Mouse (Mus musculus): ENCODE results near the gene Nrde2. TPM values are rescaled to one million over a fixed set of nuclear protein-coding genes. Genes with fewer than 3 reads are reported as not detected.
A peak's percentile ranks its signal among the peaks of the same experiment; 100 is the strongest.

The Nrde2 gene
- polyA plus RNA-seq, 1 experiment, result 4.5 TPM

DNA sequence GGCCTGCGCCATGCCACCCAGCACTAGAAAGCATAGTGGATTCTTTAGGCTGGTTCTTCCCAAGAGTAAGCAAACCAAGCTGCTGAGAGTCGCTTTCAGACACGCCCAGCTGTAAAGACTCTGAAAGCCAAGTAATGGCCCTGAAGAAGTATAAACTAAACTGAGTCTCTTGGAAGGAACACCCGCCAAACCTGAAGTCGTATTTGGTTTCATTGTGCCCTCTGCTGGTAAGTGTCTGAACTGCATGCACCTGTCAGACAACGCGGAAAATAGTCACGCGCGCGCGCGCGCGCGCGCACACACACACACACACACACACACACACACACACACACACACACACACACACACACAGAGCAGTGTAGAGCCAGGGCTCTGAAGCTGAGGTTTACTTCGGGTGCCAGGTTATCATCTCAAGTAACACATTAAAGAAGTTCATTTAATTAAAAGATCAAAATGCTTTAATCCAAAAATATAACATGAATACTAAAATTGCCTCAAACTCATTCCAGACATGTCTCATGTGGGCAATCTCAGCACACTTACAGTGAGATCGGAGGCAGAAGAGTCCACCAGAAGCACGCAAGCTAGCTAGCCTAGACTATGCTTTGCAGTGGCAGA, 53.1 kb downstream of the Nrde2 start:
- Histone ChIP-seq H3K9me3 (no peaks in the 10 kb centered on the region), H3K4me3 (replicated peaks) (peak overlapping the region; percentile 64), H3K27me3 (replicated peaks) (peaks cover 36% of the 10 kb centered on the region), H3K4me1 (peaks cover 54% of the 10 kb centered on the region), H3K36me3 (replicated peaks; ENCODE audit: low read length) (peaks cover 1% of the 10 kb centered on the region)
- no peak for TF ChIP-seq FLI1 (IDR thresholded peaks at IDR 0.05; ENCODE audit: low read length)
- TF ChIP-seq GATA1 (IDR thresholded peaks at IDR 0.05; ENCODE audit: borderline replicate concordance, low read length), result no peak

- TF ChIP-seq GATA1 (IDR thresholded peaks at IDR 0.05; ENCODE audit: borderline replicate concordance, low read length) (no peak), FLI1 (IDR thresholded peaks at IDR 0.05; ENCODE audit: low read length) (no peak)
- Histone ChIP-seq H3K4me3 (replicated peaks) (no peak overlapping the region), H3K4me1 (peaks cover 49% of the 10 kb centered on the region)
These were observed 54.9 kb downstream of the Nrde2 start for GRCm38 (mm10) chr12:100104530-100104929.

DNA sequence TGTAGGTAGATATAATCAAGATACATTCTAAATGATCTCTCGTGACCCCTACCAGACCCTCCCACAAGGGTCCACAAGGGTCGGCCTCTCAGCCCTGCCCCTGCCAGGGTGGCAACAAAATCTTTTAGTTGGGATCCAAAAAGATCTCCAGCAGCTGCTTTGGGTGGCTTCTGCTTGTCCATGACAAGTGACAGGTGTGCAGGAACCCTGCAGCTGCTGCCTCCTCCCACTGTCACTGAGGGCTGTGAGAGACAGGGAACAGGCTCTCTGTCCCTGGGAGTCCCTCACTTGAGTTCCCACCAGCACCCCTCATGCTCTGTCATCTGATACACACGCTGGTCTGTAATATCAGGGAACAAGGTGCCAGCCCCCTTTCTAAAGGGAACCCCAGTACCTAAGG, 57.8 kb downstream of the Nrde2 start:
- Histone ChIP-seq H3K4me1 (peaks cover 21% of the 10 kb centered on the region), H3K9me3 (no peaks in the 10 kb centered on the region), H3K36me3 (replicated peaks; ENCODE audit: low read length) (no peaks in the 10 kb centered on the region), H3K27me3 (replicated peaks) (peaks cover 69% of the 10 kb centered on the region), H3K4me3 (replicated peaks) (no peak overlapping the region)
- TF ChIP-seq FLI1 (IDR thresholded peaks at IDR 0.05; ENCODE audit: low read length) (no peak), GATA1 (IDR thresholded peaks at IDR 0.05; ENCODE audit: borderline replicate concordance, low read length) (no peak)

More at GRCm38 (mm10) chr12:100104530-100104929, 54.9 kb downstream of the Nrde2 start:
- H3K27me3 ChIP-seq (replicated peaks), result peaks cover 48% of the 10 kb centered on the region
- H3K36me3 ChIP-seq (replicated peaks; ENCODE audit: low read length), result no peaks in the 10 kb centered on the region
- H3K9me3 ChIP-seq, result no peaks in the 10 kb centered on the region

DNA sequence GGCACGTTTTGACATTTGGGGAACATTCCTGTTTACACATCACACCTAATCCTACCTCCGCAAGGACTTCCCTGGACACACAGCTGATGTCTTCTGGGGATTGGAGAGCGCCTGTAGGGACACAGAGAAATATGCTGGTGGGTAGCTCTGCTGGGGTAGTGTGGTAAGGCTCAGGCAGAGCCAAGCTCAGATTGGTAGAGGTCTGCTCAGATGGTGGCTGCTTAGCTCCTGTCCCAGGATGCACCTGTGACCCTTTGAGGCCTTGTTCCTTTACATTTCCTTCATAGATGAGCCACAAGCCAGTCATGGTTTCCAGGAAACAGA, 58.8 kb downstream of the Nrde2 start:
- H3K27me3 ChIP-seq (replicated peaks), result peaks cover 67% of the 10 kb centered on the region
- no peaks in the 10 kb centered on the region for H3K9me3 ChIP-seq
- H3K4me3 ChIP-seq (replicated peaks), result no peak overlapping the region
- no peak for TF ChIP-seq FLI1 (IDR thresholded peaks at IDR 0.05; ENCODE audit: low read length)
- TF ChIP-seq GATA1 (IDR thresholded peaks at IDR 0.05; ENCODE audit: borderline replicate concordance, low read length), result no peak
- peaks cover 11% of the 10 kb centered on the region for H3K4me1 ChIP-seq
- no peaks in the 10 kb centered on the region for H3K36me3 ChIP-seq (replicated peaks; ENCODE audit: low read length)

- Histone ChIP-seq H3K9me3 (no peaks in the 10 kb centered on the region), H3K4me3 (replicated peaks) (peak overlapping the region; percentile 30), H3K27me3 (replicated peaks) (peaks cover 65% of the 10 kb centered on the region), H3K4me1 (peaks cover 10% of the 10 kb centered on the region; the same call in 1 of the 2 replicates), H3K36me3 (replicated peaks; ENCODE audit: low read length) (no peaks in the 10 kb centered on the region)
- TF ChIP-seq GATA1 (IDR thresholded peaks at IDR 0.05; ENCODE audit: borderline replicate concordance, low read length) (no peak), FLI1 (IDR thresholded peaks at IDR 0.05; ENCODE audit: low read length) (no peak)
These were observed 59.3 kb downstream of the Nrde2 start for GRCm38 (mm10) chr12:100099971-100100706.

DNA sequence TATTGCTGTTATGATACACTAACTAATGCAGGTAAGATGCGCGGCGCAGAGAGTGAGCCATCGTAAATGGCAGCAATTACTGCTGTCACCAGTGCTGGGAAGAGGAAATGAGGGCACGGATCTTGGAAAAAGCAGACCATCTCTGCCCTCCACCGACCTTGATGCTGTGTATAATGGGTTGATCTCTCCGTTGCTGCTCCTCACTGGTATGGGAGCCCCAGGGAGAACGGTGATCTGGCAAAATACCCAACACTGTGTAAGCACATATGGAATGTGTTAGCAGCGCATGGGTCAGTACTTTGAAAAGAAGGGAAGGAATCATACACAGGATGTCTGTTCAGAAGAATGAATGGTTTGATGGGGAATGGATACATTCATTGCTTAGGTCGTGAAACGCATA, 66.4 kb downstream of the Nrde2 start:
- no peak overlapping the region for H3K4me3 ChIP-seq (replicated peaks)

GRCm38 (mm10) chr12:100090750-100091149, 68.7 kb downstream of the Nrde2 start:
- Histone ChIP-seq H3K4me3 (replicated peaks) (no peak overlapping the region), H3K27me3 (replicated peaks) (peaks cover 51% of the 10 kb centered on the region), H3K4me1 (no peaks in the 10 kb centered on the region), H3K36me3 (replicated peaks; ENCODE audit: low read length) (no peaks in the 10 kb centered on the region), H3K9me3 (peaks cover 3% of the 10 kb centered on the region; the same call in 1 of the 2 replicates)
- TF ChIP-seq GATA1 (IDR thresholded peaks at IDR 0.05; ENCODE audit: borderline replicate concordance, low read length), result no peak
- no peak for TF ChIP-seq FLI1 (IDR thresholded peaks at IDR 0.05; ENCODE audit: low read length)

More for the DNA sequence above, 66.4 kb downstream of the Nrde2 start:
- H3K36me3 ChIP-seq (replicated peaks; ENCODE audit: low read length), result no peaks in the 10 kb centered on the region
- TF ChIP-seq GATA1 (IDR thresholded peaks at IDR 0.05; ENCODE audit: borderline replicate concordance, low read length), result no peak
- no peak for TF ChIP-seq FLI1 (IDR thresholded peaks at IDR 0.05; ENCODE audit: low read length)
- no peaks in the 10 kb centered on the region for H3K9me3 ChIP-seq
- peaks cover 48% of the 10 kb centered on the region for H3K27me3 ChIP-seq (replicated peaks)
- no peaks in the 10 kb centered on the region for H3K4me1 ChIP-seq

DNA sequence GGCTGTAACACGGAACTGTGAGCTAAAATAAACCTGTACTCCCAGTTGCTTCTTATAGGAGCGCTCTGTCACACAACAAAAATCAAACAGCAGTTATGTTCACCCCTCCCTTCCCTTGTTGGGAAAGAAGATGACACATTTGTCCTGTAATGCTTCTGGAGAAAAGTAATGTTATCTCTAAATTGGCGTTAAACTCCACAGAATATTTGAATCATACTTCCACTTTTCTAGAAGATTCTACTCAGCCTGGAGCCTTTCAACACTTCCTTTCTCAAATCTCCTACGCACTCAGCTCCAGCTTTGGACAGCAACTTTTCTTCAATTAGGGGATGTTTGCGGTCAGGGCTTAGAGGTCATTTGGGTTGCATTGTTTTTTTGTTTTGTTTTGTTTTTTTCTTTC, 70.2 kb downstream of the Nrde2 start:
- no peak for TF ChIP-seq FLI1 (IDR thresholded peaks at IDR 0.05; ENCODE audit: low read length)
- TF ChIP-seq GATA1 (IDR thresholded peaks at IDR 0.05; ENCODE audit: borderline replicate concordance, low read length), result no peak
- Histone ChIP-seq H3K4me1 (peaks cover 2% of the 10 kb centered on the region; the same call in 1 of the 2 replicates), H3K36me3 (replicated peaks; ENCODE audit: low read length) (no peaks in the 10 kb centered on the region), H3K4me3 (replicated peaks) (no peak overlapping the region), H3K27me3 (replicated peaks) (peaks cover 54% of the 10 kb centered on the region), H3K9me3 (peaks cover 3% of the 10 kb centered on the region; the same call in 1 of the 2 replicates)

DNA sequence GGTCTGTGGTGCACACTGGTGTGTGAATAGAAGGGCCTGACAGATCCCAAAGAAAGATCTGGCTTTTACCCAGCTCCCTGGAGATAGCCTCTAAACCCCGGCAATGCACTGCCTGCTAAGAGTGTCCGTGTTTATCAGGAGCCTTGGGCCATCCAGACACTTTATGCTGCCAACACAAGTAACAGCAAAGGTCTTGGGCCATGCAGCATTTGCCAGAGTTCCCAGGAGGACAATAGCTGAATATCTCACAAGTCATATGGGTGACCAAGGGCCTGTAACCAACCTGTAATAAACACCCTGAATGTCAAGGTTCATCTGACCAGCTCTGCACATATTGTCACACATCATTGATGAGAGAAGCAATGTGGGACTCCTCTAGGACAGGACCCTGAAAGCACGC, 71.4 kb downstream of the Nrde2 start:
- H3K36me3 ChIP-seq (replicated peaks; ENCODE audit: low read length), result no peaks in the 10 kb centered on the region
- peaks cover 5% of the 10 kb centered on the region; the same call in 1 of the 2 replicates for H3K4me1 ChIP-seq
- H3K27me3 ChIP-seq (replicated peaks), result peaks cover 53% of the 10 kb centered on the region
- peaks cover 5% of the 10 kb centered on the region; the same call in 1 of the 2 replicates for H3K9me3 ChIP-seq
- H3K4me3 ChIP-seq (replicated peaks), result no peak overlapping the region
- TF ChIP-seq GATA1 (IDR thresholded peaks at IDR 0.05; ENCODE audit: borderline replicate concordance, low read length) (no peak), FLI1 (IDR thresholded peaks at IDR 0.05; ENCODE audit: low read length) (no peak)

GRCm38 (mm10) chr12:100079636-100080286, 79.7 kb downstream of the Nrde2 start:
- Histone ChIP-seq H3K36me3 (replicated peaks; ENCODE audit: low read length) (no peaks in the 10 kb centered on the region), H3K4me1 (peaks cover 5% of the 10 kb centered on the region; the same call in 1 of the 2 replicates), H3K27me3 (replicated peaks) (peaks cover 12% of the 10 kb centered on the region), H3K4me3 (replicated peaks) (no peak overlapping the region), H3K9me3 (peaks cover 19% of the 10 kb centered on the region)
- no peak for TF ChIP-seq GATA1 (IDR thresholded peaks at IDR 0.05; ENCODE audit: borderline replicate concordance, low read length)
- no peak for TF ChIP-seq FLI1 (IDR thresholded peaks at IDR 0.05; ENCODE audit: low read length)

Measured in megakaryocyte, embryonic 14.5 days (primary cell).